Mouse (Mus musculus) midbrain, embryonic 10.5 days (tissue): Measurements from ENCODE around the gene Lcat. TPM values are rescaled to one million over a fixed set of nuclear protein-coding genes. Genes with fewer than 3 reads are reported as not detected.

Experiments used
- DNase-seq: peaks from one replicate; pipeline ENCODE4 v3.0.0-alpha.2; 2017; ENCODE audit warnings: low spot score
- H3K27ac ChIP-seq: fragments of 300-500 bp; sonication (generic); replicated peaks from 2 replicates; pipeline ENCODE4 v1.5.1; 2016; ENCODE audit warnings: mild to moderate bottlenecking
- H3K27me3 ChIP-seq: fragments of 300-500 bp; sonication (generic); 2 replicates; pipeline ENCODE4 v1.6.1; 2016; ENCODE audit warnings: low read depth, mild to moderate bottlenecking; ENCODE audit not compliant: poor library complexity, severe bottlenecking
- H3K36me3 ChIP-seq: fragments of 300-500 bp; sonication (generic); 2 replicates; pipeline ENCODE4 v1.6.1; 2016; ENCODE audit warnings: mild to moderate bottlenecking, moderate library complexity
- H3K4me1 ChIP-seq: fragments of 300-500 bp; sonication (generic); 2 replicates; pipeline ENCODE4 v1.6.1; 2016
- H3K4me3 ChIP-seq: fragments of 300-500 bp; sonication (generic); 2 replicates; pipeline ENCODE4 v1.5.1; 2016; ENCODE audit warnings: mild to moderate bottlenecking, moderate library complexity
- H3K9me3 ChIP-seq: fragments of 300-500 bp; sonication (generic); replicated peaks from 2 replicates; pipeline ENCODE4 v1.6.1; 2016; ENCODE audit warnings: mild to moderate bottlenecking
- WGBS: fragments of 180-500 bp; shearing (Covaris S2); methylation state at CpG from one replicate; pipeline ENCODE4 v1.1.7; 2016; 5-methylcytosine and 5-hydroxymethylcytosine counted together
- microRNA-seq: library from miRNA; unstranded; fragments of <30 nt; microRNA quantifications from one replicate; pipeline ENCODE4, GENCODE M21; 2017
- polyA plus RNA-seq: library from polyadenylated mRNA; unstranded; fragments of >200 nt; fragmentation: Nextera tagmentation; extraction: Ambion mirVana; gene quantifications from 2 replicates; pipeline ENCODE4 v1.2.1, GENCODE M21; 2016

The Lcat gene
- polyA plus RNA-seq, 1 experiment from 2014 or later = 1.2 TPM

DNA sequence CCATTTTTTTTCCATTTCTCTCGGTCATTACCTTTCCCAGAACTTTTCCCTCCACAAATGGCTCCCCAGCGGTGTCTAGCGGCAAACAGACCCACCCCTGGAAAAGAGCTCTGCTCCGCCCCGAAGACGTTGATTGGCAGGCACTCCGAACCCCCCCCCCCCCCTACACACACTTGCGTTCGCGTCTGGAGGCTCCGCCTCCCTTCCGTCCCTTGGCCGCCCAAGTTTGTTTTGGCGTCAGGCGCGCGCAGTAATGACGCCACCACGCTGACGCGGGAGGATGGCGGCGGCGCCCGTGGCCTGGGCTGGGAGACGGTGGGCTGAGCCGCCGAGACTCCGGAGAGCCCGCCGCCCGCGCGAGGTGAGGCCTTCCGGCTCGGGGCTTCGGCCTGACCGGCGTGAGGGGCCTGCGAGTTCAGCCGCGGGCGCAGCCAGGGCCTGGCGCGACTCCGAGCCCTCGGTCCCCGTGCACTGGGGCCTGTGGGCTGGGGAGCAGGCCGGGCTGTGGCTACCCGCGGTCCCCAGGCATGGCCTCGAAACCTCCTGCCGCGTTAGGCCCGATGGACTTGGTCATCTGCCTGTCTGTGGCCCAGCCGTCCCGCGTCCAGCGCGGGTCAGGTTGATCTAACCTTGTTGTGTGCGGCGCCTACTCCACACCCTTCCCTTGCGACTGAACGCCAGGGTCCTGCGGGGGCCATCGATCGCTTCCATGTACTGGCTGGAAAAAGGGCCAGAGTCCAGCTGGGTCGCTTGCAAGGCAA, 42.8 kb downstream of the Lcat start, which contains the start of gene Pskh1:
Gene Pskh1 (plus strand): TSS at position 262 of the 761 bp plus-strand sequence.
- peak within 1 kb of the TSS; percentile 89 for H3K4me3 ChIP-seq
- no peaks in the 10 kb centered on the region for H3K9me3 ChIP-seq
- DNase-seq = peak; percentile 95
- peaks cover under 1% of the 10 kb centered on the region; the same call in 1 of the 2 replicates for H3K36me3 ChIP-seq
- H3K27ac ChIP-seq = peak within 1 kb of the TSS; percentile 97
- H3K4me1 ChIP-seq = peaks cover 11% of the 10 kb centered on the region
- H3K27me3 ChIP-seq = no peaks in the 10 kb centered on the region
- WGBS = under 1% methylated on average over 68 of the region's 68 CpGs

DNA sequence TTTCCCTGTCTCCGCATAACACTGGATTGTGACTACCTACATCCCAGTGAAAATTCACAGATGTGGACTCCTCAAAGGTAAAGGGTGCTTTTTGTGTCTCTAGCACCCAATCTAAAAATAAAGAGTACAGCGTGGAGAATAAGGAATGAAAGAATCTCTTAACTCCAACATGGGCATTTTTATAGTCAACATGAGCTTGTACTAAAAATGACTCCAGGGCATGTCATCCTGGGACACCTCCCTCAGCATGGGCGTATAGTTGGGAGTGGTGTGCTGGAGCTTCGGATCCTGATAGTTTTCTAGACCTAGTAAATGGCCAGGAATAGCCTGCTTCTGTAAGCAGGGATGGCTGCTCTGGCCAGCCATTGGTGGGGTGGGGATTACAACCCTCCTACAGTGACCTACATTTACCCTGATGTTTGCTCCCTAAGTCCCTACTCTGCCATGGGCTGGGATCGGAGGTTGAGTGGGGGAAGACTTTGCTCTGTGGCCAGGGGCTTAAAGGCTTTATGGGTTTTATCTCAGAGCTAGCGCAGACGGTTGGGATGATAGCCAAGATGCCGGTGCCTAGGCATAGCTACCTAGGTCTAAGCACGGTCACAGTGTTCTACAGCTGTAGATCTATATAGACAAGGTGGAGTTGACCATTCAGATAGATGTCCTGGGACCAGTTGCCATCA, 45.2 kb downstream of the Lcat start:
- 83% methylated on average over 9 of the region's 9 CpGs for WGBS
- H3K36me3 ChIP-seq = peaks cover 24% of the 10 kb centered on the region

DNA sequence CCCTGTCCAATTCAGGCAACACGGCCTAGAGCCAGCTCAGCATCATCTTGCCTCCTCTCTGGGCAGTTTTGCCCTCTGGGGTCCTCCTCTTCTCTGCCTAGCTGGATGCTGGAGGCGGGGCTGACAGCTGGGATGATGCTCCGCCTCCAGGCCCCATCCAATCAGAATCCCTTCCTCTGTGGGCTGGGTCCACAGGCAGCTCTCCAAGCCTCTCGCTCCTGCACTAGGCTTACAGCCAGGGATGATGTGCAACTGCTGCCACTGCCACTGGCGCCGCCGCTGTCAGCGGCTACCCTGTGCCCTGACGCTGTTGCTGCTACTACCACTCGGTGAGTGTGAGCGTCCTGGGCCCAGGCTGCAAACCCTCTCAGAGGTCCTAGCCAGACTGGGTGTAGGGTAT, 49.8 kb downstream of the Lcat start, which contains the start of gene Nrn1l:
Gene Nrn1l (plus strand): TSS at position 229 of the 400 bp plus-strand sequence.
- Histone ChIP-seq H3K27me3 (no peaks in the 10 kb centered on the region), H3K4me3 (peak within 1 kb of the TSS; percentile 35), H3K27ac (peak within 1 kb of the TSS; percentile 46; the same call in 1 of the 2 replicates), H3K9me3 (no peaks in the 10 kb centered on the region), H3K4me1 (peaks cover 15% of the 10 kb centered on the region), H3K36me3 (peaks cover 70% of the 10 kb centered on the region)
- peak; percentile 79 for DNase-seq
- 5% methylated on average over 11 of the region's 11 CpGs for WGBS

More for the DNA sequence above, 45.2 kb downstream of the Lcat start:
- Histone ChIP-seq H3K27me3 (no peaks in the 10 kb centered on the region), H3K27ac (no peak overlapping the region), H3K4me1 (peaks cover 22% of the 10 kb centered on the region), H3K9me3 (no peaks in the 10 kb centered on the region), H3K4me3 (no peak overlapping the region)
- DNase-seq = no peak

DNA sequence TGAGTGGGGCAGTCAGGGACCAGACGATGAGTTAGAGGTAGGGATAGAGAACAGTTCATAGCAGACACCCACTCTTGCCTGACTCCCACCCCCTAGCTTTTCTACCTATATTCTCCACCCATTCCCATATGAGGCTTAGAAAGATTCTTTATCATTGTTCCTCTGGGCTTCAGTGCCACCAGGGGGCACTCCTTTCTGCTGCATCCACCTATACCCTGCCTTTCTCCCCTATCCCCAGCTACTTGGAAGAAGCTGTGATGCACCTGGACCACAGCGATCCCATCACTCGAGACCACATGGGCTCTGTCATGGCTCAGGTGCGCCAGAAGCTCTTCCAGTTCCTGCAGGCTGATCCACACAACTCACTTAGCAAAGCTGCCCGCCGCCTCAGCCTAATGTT, 50.8 kb downstream of the Lcat start:
- Histone ChIP-seq H3K9me3 (no peaks in the 10 kb centered on the region), H3K4me3 (no peak overlapping the region), H3K4me1 (peaks cover 15% of the 10 kb centered on the region), H3K27ac (no peak overlapping the region), H3K36me3 (peaks cover 79% of the 10 kb centered on the region), H3K27me3 (no peaks in the 10 kb centered on the region)
- 87% methylated on average over 6 of the region's 6 CpGs for WGBS
- no peak for DNase-seq

DNA sequence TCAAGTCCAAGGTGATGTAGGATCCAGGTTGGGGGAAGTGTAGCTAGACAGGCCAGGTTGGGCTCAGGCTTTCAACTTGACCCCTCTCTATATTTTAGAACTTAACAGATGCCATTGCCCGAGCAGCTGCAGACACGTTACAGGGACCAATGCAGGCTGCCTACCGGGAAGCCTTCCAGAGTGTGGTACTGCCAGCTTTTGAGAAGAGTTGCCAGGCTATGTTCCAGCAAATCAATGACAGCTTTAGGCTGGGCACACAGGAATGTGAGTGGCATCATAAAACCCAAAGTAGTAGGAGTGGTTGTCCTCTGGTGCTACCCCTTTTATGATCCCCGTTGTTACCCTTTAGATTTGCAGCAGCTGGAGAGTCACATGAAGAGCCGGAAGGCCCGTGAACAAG, 52.3 kb downstream of the Lcat start:
- Histone ChIP-seq H3K27me3 (no peaks in the 10 kb centered on the region), H3K4me1 (peaks cover 15% of the 10 kb centered on the region), H3K27ac (no peak overlapping the region), H3K36me3 (peaks cover 95% of the 10 kb centered on the region), H3K9me3 (no peaks in the 10 kb centered on the region), H3K4me3 (no peak overlapping the region)
- 92% methylated on average over 6 of the region's 6 CpGs for WGBS
- DNase-seq = no peak

DNA sequence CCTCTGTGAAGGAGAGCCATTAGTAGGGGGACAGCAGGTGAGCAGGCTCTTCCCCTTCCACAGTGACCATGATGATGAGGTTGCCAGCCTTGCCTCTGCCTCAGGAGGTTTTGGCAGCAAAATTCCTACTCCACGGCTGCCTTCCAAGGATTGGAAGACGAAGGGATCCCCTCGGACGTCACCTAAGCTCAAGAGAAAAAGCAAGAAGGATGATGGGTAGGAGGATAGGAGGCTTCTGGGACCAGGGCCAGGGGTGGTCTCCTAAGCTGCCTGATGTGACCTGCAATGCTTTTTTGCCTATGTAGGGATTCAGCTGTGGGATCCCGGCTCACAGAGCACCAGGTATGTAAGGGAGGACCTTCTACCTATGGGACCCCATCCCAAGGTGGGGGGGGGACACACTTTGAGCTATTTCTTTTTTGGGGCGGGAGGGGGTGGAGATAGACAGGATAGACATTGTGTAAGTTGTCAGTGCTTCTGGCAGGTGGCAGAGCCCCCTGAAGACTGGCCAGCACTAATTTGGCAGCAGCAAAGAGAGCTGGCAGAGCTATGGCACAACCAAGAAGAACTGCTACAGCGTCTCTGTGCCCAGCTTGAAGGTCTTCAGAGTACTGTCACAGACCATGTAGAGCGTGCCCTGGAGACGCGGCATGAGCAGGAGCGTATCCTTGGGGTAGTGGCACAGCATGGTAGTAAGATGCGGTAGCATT, 53.3 kb downstream of the Lcat start:
- no peak for DNase-seq
- Histone ChIP-seq H3K4me3 (no peak overlapping the region), H3K9me3 (no peaks in the 10 kb centered on the region), H3K4me1 (peaks cover 15% of the 10 kb centered on the region), H3K36me3 (peaks cover 99% of the 10 kb centered on the region), H3K27me3 (no peaks in the 10 kb centered on the region), H3K27ac (no peak overlapping the region)
- WGBS = 94% methylated on average over 12 of the region's 12 CpGs

Small RNA genes lying within 50 kb of the gene (microRNA-seq; reads per million reads assigned to microRNA genes)
- not detected for gene Mir7074

Other genes starting within 250 kb of the Lcat start
- 76.5 and 89.9 TPM in 2 replicates for gene Acd, start 242.3 kb downstream of the Lcat start, polyA plus RNA-seq
- 25.9 and 28.2 TPM in 2 replicates for gene Pard6a, start 242.2 kb downstream of the Lcat start, polyA plus RNA-seq
- gene 4933405L10Rik, start 235.7 kb downstream of the Lcat start, polyA plus RNA-seq = not detected in 2 replicates
- gene Enkd1, start 235.2 kb downstream of the Lcat start, polyA plus RNA-seq = 45.1 and 52.7 TPM in 2 replicates
- gene Gfod2, start 184.7 kb downstream of the Lcat start, polyA plus RNA-seq = 35.0 and 39.5 TPM in 2 replicates
- gene Ranbp10, start 116.0 kb downstream of the Lcat start, polyA plus RNA-seq = 9.6 and 11.4 TPM in 2 replicates
- 0.22 and 0.23 TPM in 2 replicates for gene Tsnaxip1, start 115.7 kb downstream of the Lcat start, polyA plus RNA-seq
- 55.7 and 62.6 TPM in 2 replicates for gene Cenpt, start 90.1 kb downstream of the Lcat start, polyA plus RNA-seq
- 82.2 and 88.1 TPM in 2 replicates for gene Thap11, start 88.2 kb downstream of the Lcat start, polyA plus RNA-seq
- gene Nutf2, start 82.8 kb downstream of the Lcat start, polyA plus RNA-seq = 375 and 418 TPM in 2 replicates
- 74.0 and 81.5 TPM in 2 replicates for gene Edc4, start 62.5 kb downstream of the Lcat start, polyA plus RNA-seq
- gene Nrn1l, start 49.8 kb downstream of the Lcat start, polyA plus RNA-seq = 0.39 and 0.54 TPM in 2 replicates
- gene Pskh1, start 42.9 kb downstream of the Lcat start, polyA plus RNA-seq = 29.9 and 32.2 TPM in 2 replicates
- gene Ctrl, start 9.5 kb downstream of the Lcat start, polyA plus RNA-seq = 1.3 and 1.4 TPM in 2 replicates
- 29.1 TPM in 2 replicates for gene Psmb10, start 4.9 kb downstream of the Lcat start, polyA plus RNA-seq
- gene Slc12a4, start 22.7 kb upstream of the Lcat start, polyA plus RNA-seq = 16.9 and 18.7 TPM in 2 replicates
- not detected in 2 replicates for gene Dpep3, start 36.0 kb upstream of the Lcat start, polyA plus RNA-seq
- 21.4 and 21.5 TPM in 2 replicates for gene Dus2, start 48.0 kb upstream of the Lcat start, polyA plus RNA-seq
- 0.17 TPM in 1 of 2 replicates, not detected in the other for gene Dpep2nb, start 62.6 kb upstream of the Lcat start, polyA plus RNA-seq
- 22.6 and 23.0 TPM in 2 replicates for gene Ddx28, start 68.5 kb upstream of the Lcat start, polyA plus RNA-seq
- gene Nfatc3, start 115.5 kb upstream of the Lcat start, polyA plus RNA-seq = 5.3 and 5.9 TPM in 2 replicates
- 1.5 and 2.0 TPM in 2 replicates for gene Esrp2, start 193.6 kb upstream of the Lcat start, polyA plus RNA-seq
- gene Pla2g15, start 207.0 kb upstream of the Lcat start, polyA plus RNA-seq = 13.5 and 15.6 TPM in 2 replicates
- 78.9 and 79.8 TPM in 2 replicates for gene Slc7a6, start 225.5 kb upstream of the Lcat start, polyA plus RNA-seq